Mouse (Mus musculus) hindlimb bud, embryonic 11.5 days (tissue): ENCODE results near the gene Defb13.
"Not testable (repeated sequence)": the region's sequence is repeated elsewhere in the genome, so short reads cannot be mapped to it uniquely, and the experiment has no call there.

Experiments used
- DNase-seq: peaks from one replicate; pipeline ENCODE4 v3.0.0-alpha.2; 2012; ENCODE audit warnings: low read depth, low spot score; ENCODE audit errors: extremely low spot score

Defb13 gene

GRCm38 (mm10) chr8:21946462-21946861 is at the start of gene Defb13:
Gene Defb13 (plus strand): TSS chr8:21946762.
- DNase-seq = no peak

DNA sequence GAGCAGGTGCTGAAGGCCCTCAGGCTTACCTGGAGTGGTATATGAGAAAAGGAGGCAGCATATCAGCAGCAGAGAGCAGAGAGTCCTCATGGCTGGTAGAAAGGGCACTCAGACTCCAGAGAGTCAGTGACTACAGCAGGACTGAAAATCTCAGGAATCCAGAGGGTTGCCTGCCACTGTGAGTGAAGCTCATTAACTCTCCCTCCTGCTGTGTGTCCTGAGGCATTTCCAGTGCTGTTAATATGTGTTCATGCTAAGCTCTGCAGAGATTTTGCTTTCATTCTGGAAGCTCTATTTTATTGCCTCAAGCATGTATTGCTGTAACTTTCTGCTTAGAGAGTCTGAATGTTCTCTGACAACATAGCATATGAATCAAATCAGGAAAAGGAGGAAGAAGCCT is 40.3 kb upstream of the Defb13 start, which contains the start of gene Defb11:
TSS of gene Defb11 (minus strand) at position 123 of the 400 bp plus-strand sequence.
- DNase-seq = not testable (repeated sequence)

- no peak for DNase-seq
Measured at GRCm38 (mm10) chr8:21911931-21912330, 34.6 kb upstream of the Defb13 start.

DNA sequence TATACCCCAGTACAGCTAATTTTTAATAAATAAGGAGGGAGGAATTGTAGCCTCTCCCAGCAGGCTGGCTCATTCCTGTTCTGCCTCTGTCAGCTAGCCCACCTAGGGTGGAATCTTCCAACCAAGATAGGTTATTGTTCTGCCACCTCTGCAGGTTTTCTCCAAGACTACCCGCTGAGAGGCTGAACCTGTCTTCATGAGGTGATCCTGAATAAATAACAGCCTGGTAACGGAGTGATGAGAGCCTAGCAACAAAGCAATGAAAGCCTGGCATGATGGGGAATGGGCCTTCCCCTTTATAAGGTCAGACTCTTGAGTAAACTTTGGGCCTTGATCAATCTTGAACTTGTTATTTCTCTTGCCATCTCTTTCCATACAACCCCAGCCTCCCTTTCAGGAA is 34.0 kb upstream of the Defb13 start:
- no peak for DNase-seq

DNA sequence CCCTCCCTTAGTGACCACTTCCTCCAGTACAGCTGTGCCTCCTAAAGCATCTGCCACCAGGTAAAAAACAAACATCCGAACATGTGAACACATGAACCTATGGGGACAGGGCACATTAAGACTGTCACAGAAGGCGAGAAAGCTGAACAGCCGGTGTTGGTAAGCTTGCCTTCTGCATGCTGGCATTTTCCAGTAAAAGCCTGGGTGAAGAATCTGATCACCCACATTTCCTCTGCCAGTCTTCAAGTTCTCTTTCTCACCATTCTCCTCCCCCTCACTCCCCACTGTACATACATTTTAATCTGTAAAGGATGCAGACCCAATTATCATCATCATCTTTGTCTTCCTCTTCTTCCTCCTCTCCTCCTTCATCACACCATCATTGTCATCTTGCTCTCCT is 30.9 kb upstream of the Defb13 start:
- no peak for DNase-seq

DNA sequence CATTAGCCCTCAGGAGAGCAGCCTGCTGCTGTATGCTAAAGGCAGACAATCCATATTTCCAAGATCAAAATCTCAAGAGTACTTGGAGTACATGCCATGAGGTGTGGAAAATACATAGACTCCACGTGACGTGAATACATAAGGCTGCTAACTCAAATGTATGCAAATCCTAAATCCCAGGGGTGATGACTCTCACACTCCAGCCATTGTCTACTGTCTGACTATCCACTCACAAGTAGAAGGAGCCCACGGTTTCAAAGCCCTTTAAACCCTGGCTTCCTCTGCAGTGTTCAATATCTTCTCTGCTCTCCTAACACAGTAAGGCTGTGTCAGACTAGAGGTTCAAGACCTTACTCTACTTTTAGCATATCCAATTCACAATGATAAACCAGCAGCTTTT is 15.8 kb upstream of the Defb13 start:
- DNase-seq = not testable (repeated sequence)

DNA sequence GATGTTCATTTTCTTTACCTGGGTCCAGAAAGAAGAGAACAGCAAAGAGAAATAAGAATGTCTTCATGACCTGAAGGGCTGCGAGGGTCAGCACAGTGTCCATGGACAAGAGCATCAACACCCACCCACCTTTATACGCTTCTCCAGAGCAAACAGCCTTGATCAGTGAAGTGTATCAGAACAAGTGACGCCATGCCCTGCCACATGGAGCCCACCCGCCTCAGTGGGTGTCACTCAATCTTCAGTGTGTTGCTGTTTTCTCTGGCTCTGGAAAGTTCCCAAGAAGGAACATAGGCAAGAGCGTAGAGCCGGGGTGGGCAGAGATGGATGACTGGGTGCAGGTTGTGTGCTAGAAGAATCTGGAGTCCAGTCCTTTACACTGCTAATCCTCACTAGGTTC is 14.0 kb upstream of the Defb13 start, which contains the start of gene Defb15:
TSS of gene Defb15 (minus strand) at position 101 of the 400 bp plus-strand sequence.
- DNase-seq = no peak

DNA sequence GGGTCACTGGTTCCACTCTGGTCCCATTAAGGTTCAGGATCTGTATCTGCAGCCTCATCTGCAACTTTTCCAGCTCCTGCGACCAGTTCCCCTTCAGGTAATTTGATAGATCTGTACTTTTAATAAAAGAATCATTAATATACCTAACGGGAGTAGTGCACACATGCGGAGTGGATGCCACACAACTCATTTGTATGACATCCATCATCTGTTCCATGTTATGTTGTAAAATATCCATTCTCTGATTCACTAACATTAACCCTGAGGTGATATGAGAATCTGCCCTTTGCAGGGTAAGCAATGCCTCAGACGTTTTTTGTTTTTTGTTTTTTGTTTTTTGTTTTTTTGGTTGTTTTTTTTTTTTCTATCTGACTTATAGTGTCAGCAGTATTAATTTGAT is 8.5 kb upstream of the Defb13 start, which contains the start of gene Defb35:
TSS of gene Defb35 (plus strand) at position 301 of the 400 bp plus-strand sequence.
- not testable (repeated sequence) for DNase-seq

- DNase-seq = no peak
Measured at GRCm38 (mm10) chr8:21947311-21948017, 902 bp downstream of the Defb13 start.

DNA sequence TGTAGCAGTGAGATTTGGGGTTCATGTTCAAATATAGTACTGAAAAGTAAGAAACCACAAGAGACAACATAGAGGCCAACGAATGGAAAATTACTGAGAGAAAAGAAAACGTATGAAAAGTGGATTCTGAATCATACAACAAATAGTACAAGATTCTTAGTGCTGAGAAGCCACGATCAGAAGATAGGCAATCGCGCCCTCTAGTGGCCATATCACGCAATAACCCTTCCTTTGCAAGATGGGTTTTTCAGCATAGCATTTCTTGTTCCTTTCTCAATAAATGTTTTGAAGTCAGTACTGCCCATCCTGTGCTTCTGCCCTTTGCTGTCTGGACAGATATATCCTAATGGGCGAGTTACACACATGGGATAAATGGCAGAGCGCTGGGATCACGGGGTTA is 8.8 kb downstream of the Defb13 start:
- peak; percentile 42 for DNase-seq

- no peak for DNase-seq
Measured at GRCm38 (mm10) chr8:21956336-21956735, 9.8 kb downstream of the Defb13 start.

- DNase-seq = no peak
Measured at GRCm38 (mm10) chr8:21958414-21958813, 11.9 kb downstream of the Defb13 start, which contains the start of gene Fam90a1a. Gene Fam90a1a (plus strand): TSS chr8:21958714.

DNA sequence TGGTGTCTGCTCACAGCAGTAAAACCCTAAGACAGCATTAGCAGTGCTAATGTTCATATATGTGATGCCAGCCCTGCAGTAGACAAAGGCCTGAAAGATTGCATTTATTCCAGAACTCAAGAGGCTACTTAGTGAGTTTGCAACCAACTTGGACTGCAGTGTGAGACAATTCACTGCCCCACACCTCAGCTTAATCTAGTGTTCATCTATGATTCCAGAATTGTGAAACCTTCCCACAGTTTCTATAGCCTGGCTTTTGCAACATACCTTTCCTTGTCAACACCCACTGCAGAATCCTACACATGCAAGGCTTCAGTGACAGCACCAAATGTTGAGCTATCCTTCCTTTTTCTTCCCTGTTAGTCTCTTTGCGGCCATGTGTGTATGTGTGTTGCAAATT is 20.1 kb downstream of the Defb13 start:
- DNase-seq = no peak

DNA sequence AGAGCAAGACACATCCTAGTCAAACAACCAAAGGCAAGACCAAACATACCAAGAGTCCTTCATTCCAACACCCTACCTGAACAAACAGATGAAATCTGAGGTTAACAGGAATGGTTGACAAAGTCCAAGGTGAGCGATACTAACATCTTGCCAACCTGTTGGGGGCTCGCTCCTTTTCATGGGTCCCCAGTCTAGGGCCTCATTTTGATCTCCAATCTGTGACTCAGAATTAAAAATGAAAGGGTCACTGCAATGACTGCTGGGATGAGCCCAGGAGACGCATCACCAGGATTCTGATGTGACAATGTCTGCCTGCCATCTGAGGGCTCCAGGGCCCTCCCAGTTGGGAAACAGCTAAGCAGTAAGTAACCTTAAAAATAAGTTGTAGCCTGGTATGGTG is 22.9 kb downstream of the Defb13 start, which contains the start of gene Ccdc70:
TSS of gene Ccdc70 (plus strand) at position 301 of the 400 bp plus-strand sequence.
- DNase-seq = no peak

- DNase-seq = no peak
Measured at GRCm38 (mm10) chr8:21978193-21978592, 31.6 kb downstream of the Defb13 start.

- DNase-seq = no peak
Measured at GRCm38 (mm10) chr8:21981664-21982337, 35.2 kb downstream of the Defb13 start.

DNA sequence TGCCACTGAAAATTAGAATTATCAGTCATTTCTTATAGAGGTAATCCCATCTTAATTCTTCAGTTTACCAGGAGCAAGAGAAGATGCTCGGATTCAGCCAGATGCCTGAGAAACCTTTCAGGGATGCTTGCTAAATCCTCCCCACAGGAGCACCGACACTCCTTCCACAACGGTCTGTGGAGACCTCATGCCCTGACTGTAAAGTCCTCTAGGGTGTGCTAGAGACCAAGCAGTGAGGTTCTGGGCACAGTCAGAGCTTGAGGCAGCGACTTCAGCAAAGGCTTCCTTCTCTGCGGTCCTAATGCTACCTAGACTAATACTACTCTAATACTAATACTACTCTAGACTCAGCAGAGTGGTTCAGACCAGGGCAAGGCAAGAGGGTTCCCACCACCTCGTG is 45.6 kb downstream of the Defb13 start:
- DNase-seq = no peak

DNA sequence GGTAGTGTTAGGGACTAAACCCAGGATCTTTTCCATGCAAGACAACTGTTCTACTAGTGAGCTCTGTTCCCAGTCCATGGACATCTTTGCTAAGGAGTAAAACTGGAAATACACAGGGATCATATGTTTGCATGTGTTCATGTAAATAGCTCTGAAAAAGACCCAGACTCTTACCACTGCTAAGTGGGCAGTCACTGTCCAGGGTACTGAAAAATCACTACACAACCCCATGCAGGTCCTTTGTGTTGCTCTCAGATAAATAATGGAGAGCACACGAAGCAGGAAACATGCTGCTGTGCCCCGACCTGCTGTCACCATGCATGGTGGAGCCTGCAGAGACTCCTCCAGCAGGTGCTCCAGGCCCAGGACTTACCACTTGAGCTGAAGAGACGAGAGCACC is 48.6 kb downstream of the Defb13 start:
- DNase-seq = peak; percentile 26
